Mouse (Mus musculus): ENCODE data around the gene Hbb-bh1.
"Not testable (repeated sequence)": the region's sequence is repeated elsewhere in the genome, so short reads cannot be mapped to it uniquely, and the experiment has no call there.

Gene Hbb-bh1

GRCm38 (mm10) chr7:103843034-103843433 lies at the start of gene Hbb-bh1:
TSS of gene Hbb-bh1 (minus strand) at chr7:103843164.
- no peak for DNase-seq (ENCODE audit: low read depth, low spot score)

GRCm38 (mm10) chr7:103886152-103886551 lies 43.2 kb upstream of the Hbb-bh1 start, which contains the start of gene Olfr66:
TSS of gene Olfr66 (minus strand) at chr7:103886252.
- no peak for DNase-seq (ENCODE audit: low read depth, low spot score)

- DNase-seq (ENCODE audit: low read depth, low spot score) = no peak
Measured at GRCm38 (mm10) chr7:103877093-103877492, 34.1 kb upstream of the Hbb-bh1 start.

- no peak for DNase-seq (ENCODE audit: low read depth, low spot score)
Measured at GRCm38 (mm10) chr7:103874451-103874850, 31.5 kb upstream of the Hbb-bh1 start.

- DNase-seq (ENCODE audit: low read depth, low spot score) = peak; percentile 22
Measured at GRCm38 (mm10) chr7:103873064-103873463, 30.1 kb upstream of the Hbb-bh1 start.

GRCm38 (mm10) chr7:103870667-103871066 lies 27.7 kb upstream of the Hbb-bh1 start:
- DNase-seq (ENCODE audit: low read depth, low spot score) = no peak

GRCm38 (mm10) chr7:103865716-103866115 lies 22.8 kb upstream of the Hbb-bh1 start:
- no peak for DNase-seq (ENCODE audit: low read depth, low spot score)

GRCm38 (mm10) chr7:103861531-103861930 lies 18.6 kb upstream of the Hbb-bh1 start:
- no peak for DNase-seq (ENCODE audit: low read depth, low spot score)

- DNase-seq (ENCODE audit: low read depth, low spot score) = peak; percentile 5
Measured at GRCm38 (mm10) chr7:103860855-103861254, 17.9 kb upstream of the Hbb-bh1 start.

- no peak for DNase-seq (ENCODE audit: low read depth, low spot score)
Measured at GRCm38 (mm10) chr7:103859076-103859475, 16.1 kb upstream of the Hbb-bh1 start.

GRCm38 (mm10) chr7:103854669-103855068 lies 11.7 kb upstream of the Hbb-bh1 start:
- DNase-seq (ENCODE audit: low read depth, low spot score) = no peak

GRCm38 (mm10) chr7:103853090-103853489 lies 10.1 kb upstream of the Hbb-bh1 start, which contains the start of gene Hbb-y:
TSS of gene Hbb-y (minus strand) at chr7:103853216.
- DNase-seq (ENCODE audit: low read depth, low spot score) = no peak

GRCm38 (mm10) chr7:103844525-103845325 lies 1.8 kb upstream of the Hbb-bh1 start:
- no peak for DNase-seq (ENCODE audit: low read depth, low spot score)

GRCm38 (mm10) chr7:103840268-103840667 lies 2.7 kb downstream of the Hbb-bh1 start, which contains the start of gene Hbb-bh2:
TSS of gene Hbb-bh2 (minus strand) at chr7:103840520.
- no peak for DNase-seq (ENCODE audit: low read depth, low spot score)

- no peak for DNase-seq (ENCODE audit: low read depth, low spot score)
Measured at GRCm38 (mm10) chr7:103827808-103828207, 15.2 kb downstream of the Hbb-bh1 start, which contains the start of gene Hbb-bs. TSS of gene Hbb-bs (minus strand) at chr7:103828096.

- DNase-seq (ENCODE audit: low read depth, low spot score) = not testable (repeated sequence)
Measured at GRCm38 (mm10) chr7:103827139-103827538, 15.8 kb downstream of the Hbb-bh1 start.

- no peak for DNase-seq (ENCODE audit: low read depth, low spot score)
Measured at GRCm38 (mm10) chr7:103826255-103826887, 16.6 kb downstream of the Hbb-bh1 start.

GRCm38 (mm10) chr7:103825536-103826254 lies 17.3 kb downstream of the Hbb-bh1 start:
- DNase-seq (ENCODE audit: low read depth, low spot score) = no peak

- DNase-seq (ENCODE audit: low read depth, low spot score) = no peak
Measured at GRCm38 (mm10) chr7:103824597-103824996, 18.4 kb downstream of the Hbb-bh1 start.

GRCm38 (mm10) chr7:103815085-103815484 lies 27.9 kb downstream of the Hbb-bh1 start:
- DNase-seq (ENCODE audit: low read depth, low spot score) = not testable (repeated sequence)

GRCm38 (mm10) chr7:103813766-103814165 lies 29.2 kb downstream of the Hbb-bh1 start, which contains the start of gene Hbb-bt:
TSS of gene Hbb-bt (minus strand) at chr7:103813996.
- no peak for DNase-seq (ENCODE audit: low read depth, low spot score)

GRCm38 (mm10) chr7:103813152-103813551 lies 29.8 kb downstream of the Hbb-bh1 start:
- not testable (repeated sequence) for DNase-seq (ENCODE audit: low read depth, low spot score)
